Mouse (Mus musculus) lung, adult 2 months (tissue): ENCODE results near the gene Art5. TPM values are rescaled to one million over a fixed set of nuclear protein-coding genes. Genes with fewer than 3 reads are reported as not detected.

Source experiments
- DNase-seq: peaks from one replicate; pipeline ENCODE4 v3.0.0; 2022
- H3K4me1 ChIP-seq: fragments of 200-500 bp; 2 replicates; pipeline ENCODE4 v1.6.1; 2011; ENCODE audit warnings: low read length; ENCODE audit not compliant: control insufficient read depth, insufficient read depth
- H3K4me3 ChIP-seq: fragments of 200-500 bp; replicated peaks from 2 replicates; pipeline ENCODE3; 2011; ENCODE audit warnings: low read depth, mild to moderate bottlenecking, control low read depth, low read length; ENCODE audit errors: extremely low read depth
- CTCF ChIP-seq: fragments of 200-500 bp; IDR thresholded peaks from 2 replicates; pipeline ENCODE4 v1.5.1; 2011; ENCODE audit warnings: mild to moderate bottlenecking, low read length, control low read depth; ENCODE audit not compliant: insufficient read depth
- POLR2A ChIP-seq: fragments of 200-500 bp; IDR thresholded peaks from 2 replicates; pipeline ENCODE4 v1.6.1; 2011; ENCODE audit warnings: low read depth, mild to moderate bottlenecking, control low read depth, low read length, borderline replicate concordance; ENCODE audit errors: extremely low read depth
- WGBS: fragments of 180-500 bp; shearing (Covaris S2); methylation state at CpG from one replicate; pipeline ENCODE4 v1.1.7; 2018; 5-methylcytosine and 5-hydroxymethylcytosine counted together
- polyA plus RNA-seq: library from polyadenylated mRNA; depleted of rRNA; stranded (reverse); fragments of >200 nt; gene quantifications from 2 replicates; pipeline ENCODE4 v1.2.3, GENCODE M21; 2012

Art5 gene
- polyA plus RNA-seq, 1 experiment, result 1.2 TPM

GRCm38 (mm10) chr7:102108206-102108605 lies 1.1 kb downstream of the Art5 start:
- WGBS, result 63% methylated on average over 1 of the region's 1 CpGs
- H3K4me3 ChIP-seq, result no peak overlapping the region
- no peak for DNase-seq
- no peaks in the 10 kb centered on the region for H3K4me1 ChIP-seq
- TF ChIP-seq POLR2A, result no peak
- TF ChIP-seq CTCF, result no peak

GRCm38 (mm10) chr7:102106700-102107141 lies 2.6 kb downstream of the Art5 start:
- no peak for DNase-seq
- TF ChIP-seq POLR2A (no peak), CTCF (no peak)
- no peaks in the 10 kb centered on the region for H3K4me1 ChIP-seq
- H3K4me3 ChIP-seq, result no peak overlapping the region
- 35% methylated on average over 23 of the region's 23 CpGs for WGBS

- H3K4me3 ChIP-seq, result no peak overlapping the region
- DNase-seq, result no peak
- peaks cover 2% of the 10 kb centered on the region; the same call in 1 of the 2 replicates for H3K4me1 ChIP-seq
- WGBS, result 53% methylated on average over 5 of the region's 5 CpGs
- TF ChIP-seq POLR2A (no peak), CTCF (no peak)
These were observed 5.2 kb downstream of the Art5 start for GRCm38 (mm10) chr7:102104126-102104525.

- Histone ChIP-seq H3K4me1 (peaks cover 2% of the 10 kb centered on the region; the same call in 1 of the 2 replicates), H3K4me3 (no peak overlapping the region)
- no peak for DNase-seq
- TF ChIP-seq CTCF, result no peak
- TF ChIP-seq POLR2A, result no peak
- WGBS, result 73% methylated on average over 2 of the region's 2 CpGs
These were observed 5.7 kb downstream of the Art5 start for GRCm38 (mm10) chr7:102103555-102103954.

GRCm38 (mm10) chr7:102102696-102103095 lies 6.6 kb downstream of the Art5 start:
- TF ChIP-seq POLR2A, result no peak
- no peak for TF ChIP-seq CTCF
- Histone ChIP-seq H3K4me3 (no peak overlapping the region), H3K4me1 (peaks cover 2% of the 10 kb centered on the region; the same call in 1 of the 2 replicates)
- 60% methylated on average over 6 of the region's 6 CpGs for WGBS
- no peak for DNase-seq

- no peak for TF ChIP-seq CTCF
- TF ChIP-seq POLR2A, result no peak
- peaks cover 2% of the 10 kb centered on the region; the same call in 1 of the 2 replicates for H3K4me1 ChIP-seq
- DNase-seq, result no peak
- 58% methylated on average over 8 of the region's 8 CpGs for WGBS
- H3K4me3 ChIP-seq, result no peak overlapping the region
These were observed 7.0 kb downstream of the Art5 start for GRCm38 (mm10) chr7:102102241-102102640.

- no peak for DNase-seq
- TF ChIP-seq POLR2A, result no peak
- TF ChIP-seq CTCF, result no peak
- 82% methylated on average over 5 of the region's 5 CpGs for WGBS
- Histone ChIP-seq H3K4me3 (no peak within 1 kb of the TSS), H3K4me1 (peaks cover 2% of the 10 kb centered on the region; the same call in 1 of the 2 replicates)
These were observed 7.8 kb downstream of the Art5 start, which contains the start of gene Art1 for GRCm38 (mm10) chr7:102101487-102101886. Art1 (plus strand) TSS chr7:102101743.

GRCm38 (mm10) chr7:102100868-102101267 lies 8.4 kb downstream of the Art5 start:
- 68% methylated on average over 5 of the region's 5 CpGs for WGBS

GRCm38 (mm10) chr7:102099760-102100661 lies 9.3 kb downstream of the Art5 start:
- no peak for DNase-seq
- TF ChIP-seq CTCF (no peak), POLR2A (no peak)
- Histone ChIP-seq H3K4me3 (peak overlapping the region; percentile 25), H3K4me1 (peaks cover 2% of the 10 kb centered on the region; the same call in 1 of the 2 replicates)
- 9% methylated on average over 30 of the region's 30 CpGs for WGBS

More at GRCm38 (mm10) chr7:102100868-102101267, 8.4 kb downstream of the Art5 start:
- H3K4me3 ChIP-seq, result no peak overlapping the region
- TF ChIP-seq POLR2A (no peak), CTCF (no peak)
- DNase-seq, result no peak
- peaks cover 2% of the 10 kb centered on the region; the same call in 1 of the 2 replicates for H3K4me1 ChIP-seq
